Mouse (Mus musculus) heart, adult 8-10 months (tissue): ENCODE measurements around the gene Gm6020. TPM values are rescaled to one million over a fixed set of nuclear protein-coding genes. Genes with fewer than 3 reads are reported as not detected.

Experiments used
- total RNA-seq, 4 experiments: library from RNA; stranded (reverse); gene quantifications; 2 replicates each; pipeline ENCODE4 v1.2.4; 2022

The Gm6020 gene
- total RNA-seq, 4 experiments from 2014 or later = not detected

Other genes with a start within 250 kb of the Gm6020 start
- gene Zfp950, start 43.0 kb upstream of the Gm6020 start, total RNA-seq = 10 to 100 TPM in 2 of 4 experiments, 1 to 10 TPM in 2; 5.4 to 15.5 (median 9.2) TPM
- gene Gm7102, start 7.6 kb upstream of the Gm6020 start, total RNA-seq = not detected
- gene Csf2ra, start 44.5 kb downstream of the Gm6020 start, total RNA-seq = 10 to 100 TPM in 1 of 4 experiments, 1 to 10 TPM in 3; 3.8 to 11.6 (median 6.2) TPM
- not detected for gene Gm21060, start 113.2 kb downstream of the Gm6020 start, total RNA-seq